Mouse (Mus musculus) olfactory bulb, adult 2 months (tissue): ENCODE measurements around the gene Mertk. TPM values are rescaled to one million over a fixed set of nuclear protein-coding genes. Genes with fewer than 3 reads are reported as not detected.
"Not testable (repeated sequence)": the region's sequence is repeated elsewhere in the genome, so short reads cannot be mapped to it uniquely, and the experiment has no call there.

Source experiments
- H3K27ac ChIP-seq: fragments of 200-500 bp; 2 replicates; pipeline ENCODE4 v1.5.1; 2012; ENCODE audit warnings: low read depth, low read length; ENCODE audit not compliant: insufficient read depth
- H3K4me1 ChIP-seq: fragments of 200-500 bp; 2 replicates; pipeline ENCODE4 v1.6.1; 2012; ENCODE audit warnings: low read length; ENCODE audit not compliant: control insufficient read depth, insufficient read depth
- H3K4me3 ChIP-seq: fragments of 200-500 bp; 2 replicates; pipeline ENCODE4 v1.5.1; 2012; ENCODE audit warnings: mild to moderate bottlenecking, low read depth, low read length, moderate library complexity; ENCODE audit not compliant: insufficient read depth
- CTCF ChIP-seq: fragments of 200-500 bp; IDR thresholded peaks from 2 replicates; pipeline ENCODE4 v1.5.1; 2012; ENCODE audit warnings: low read depth, mild to moderate bottlenecking, low read length, moderate library complexity; ENCODE audit not compliant: insufficient read depth
- POLR2A ChIP-seq: fragments of 200-500 bp; IDR thresholded peaks from 2 replicates; pipeline ENCODE4 v1.6.1; 2012; ENCODE audit warnings: mild to moderate bottlenecking, low read depth, low read length, moderate library complexity; ENCODE audit not compliant: insufficient read depth
- WGBS: fragments of 180-500 bp; shearing (Covaris S2); methylation state at CpG from one replicate; pipeline ENCODE4 v1.1.7; 2018; 5-methylcytosine and 5-hydroxymethylcytosine counted together
- polyA plus RNA-seq: library from polyadenylated mRNA; stranded (reverse); fragments of >200 nt; gene quantifications from 2 replicates; pipeline ENCODE4 v1.2.4, GENCODE M21; 2012; ENCODE audit warnings: low replicate concordance; ENCODE audit not compliant: missing spikeins, insufficient read depth, insufficient read length

Mertk gene
- polyA plus RNA-seq, result not detected in 2 replicates

GRCm38 (mm10) chr2:128698693-128699181 is at the start of gene Mertk:
Gene Mertk (plus strand): TSS chr2:128698956.
- TF ChIP-seq POLR2A, result peak; percentile 44
- TF ChIP-seq CTCF, result no peak
- Histone ChIP-seq H3K4me1 (peaks cover 12% of the 10 kb centered on the region), H3K4me3 (peak within 1 kb of the TSS; percentile 51), H3K27ac (peak within 1 kb of the TSS; percentile 49)
- under 1% methylated on average over 30 of the region's 30 CpGs for WGBS

DNA sequence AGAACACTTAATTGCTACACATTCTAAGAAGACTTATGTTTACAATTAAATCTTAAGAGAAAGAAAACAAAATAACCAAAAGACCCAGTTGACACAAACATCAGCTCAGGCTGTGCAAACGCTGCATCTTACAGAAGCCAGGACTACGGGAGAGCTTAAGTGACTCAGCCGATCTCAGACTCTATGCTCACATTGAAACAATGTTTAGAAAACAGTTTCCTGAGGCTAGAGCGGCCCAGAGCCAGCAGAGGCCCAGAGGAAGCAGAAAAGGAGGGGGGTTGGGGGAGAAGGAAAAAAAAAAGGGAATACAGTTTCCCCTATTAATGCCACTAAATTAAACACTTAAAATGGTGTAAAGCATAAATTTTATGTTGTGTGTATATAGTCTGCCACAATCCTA is 18.1 kb upstream of the Mertk start:
- 44% methylated on average over 4 of the region's 4 CpGs for WGBS

DNA sequence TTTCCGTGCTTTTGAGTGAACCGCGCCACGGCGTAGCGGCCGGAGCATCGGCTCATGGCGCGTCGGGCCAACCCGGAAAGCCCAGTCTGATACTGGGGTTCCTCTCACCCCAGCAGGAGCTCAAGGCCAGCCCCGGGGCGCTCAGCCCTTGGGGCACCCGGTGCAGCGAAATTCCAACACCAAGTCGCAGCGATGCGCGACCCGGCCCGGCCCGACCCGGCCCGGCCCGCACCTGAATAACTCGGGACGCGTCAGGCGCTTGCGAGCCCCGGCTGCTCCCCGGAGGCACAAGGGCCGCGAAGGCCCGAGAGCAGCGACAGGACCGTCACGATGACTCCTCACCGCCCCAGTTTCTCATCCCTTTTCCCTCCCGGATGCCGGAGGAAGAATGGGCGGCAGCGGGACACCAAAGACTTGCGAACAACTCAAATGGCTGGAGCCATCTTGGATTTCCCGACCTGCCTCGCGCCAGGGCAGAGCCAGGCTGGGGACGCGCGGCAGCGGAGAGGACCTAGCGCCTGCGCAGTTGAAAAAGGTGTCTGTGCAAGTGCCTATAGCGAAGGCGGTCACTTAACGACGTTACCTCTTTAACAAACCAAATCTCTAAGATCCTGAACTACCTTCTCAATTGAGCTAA is 11.7 kb upstream of the Mertk start, which contains the start of gene Anapc1:
Gene Anapc1, minus strand, starts transcription at position 471 of the 637 bp plus-strand sequence.
- under 1% methylated on average over 58 of the region's 58 CpGs for WGBS
- peaks cover 2% of the 10 kb centered on the region; the same call in 1 of the 2 replicates for H3K4me1 ChIP-seq
- H3K27ac ChIP-seq, result peak within 1 kb of the TSS; percentile 72; the same call in 1 of the 2 replicates
- peak within 1 kb of the TSS; percentile 56 for H3K4me3 ChIP-seq
- TF ChIP-seq CTCF (no peak), POLR2A (peak; percentile 59; the same call in 1 of the 2 replicates)

More for the DNA sequence above, 18.1 kb upstream of the Mertk start:
- TF ChIP-seq CTCF (no peak), POLR2A (no peak)
- H3K27ac ChIP-seq, result no peak overlapping the region
- H3K4me3 ChIP-seq, result no peak overlapping the region
- peaks cover under 1% of the 10 kb centered on the region; the same call in 1 of the 2 replicates for H3K4me1 ChIP-seq

DNA sequence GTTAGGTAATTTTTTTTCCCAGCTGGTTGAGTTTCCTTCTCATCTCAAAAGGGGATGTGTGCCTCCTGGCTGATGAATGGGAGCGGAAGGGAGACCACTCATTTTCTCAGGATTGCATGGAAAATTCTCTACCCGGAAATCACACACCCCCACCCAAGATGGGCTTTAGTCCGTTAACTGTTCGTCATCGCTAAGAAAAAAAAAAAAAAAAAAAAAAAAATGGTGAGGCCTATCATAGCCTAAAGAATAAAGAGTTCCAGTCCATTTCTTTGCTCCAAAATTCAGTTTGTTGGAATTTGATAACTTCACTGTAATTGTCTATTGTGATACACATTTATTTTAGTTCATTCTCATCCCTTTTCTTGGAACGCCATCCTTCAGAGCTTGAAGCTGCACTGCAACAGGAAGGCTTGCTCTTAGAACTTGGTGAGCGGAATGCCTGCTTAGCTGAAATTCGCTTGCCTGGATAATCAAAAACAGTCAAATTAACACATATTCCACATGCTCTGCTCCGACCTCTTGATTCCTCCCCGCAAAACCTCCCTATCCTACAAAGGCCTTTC is 11.1 kb upstream of the Mertk start:
- H3K4me3 ChIP-seq, result peak overlapping the region; percentile 56
- 42% methylated on average over 10 of the region's 10 CpGs for WGBS
- H3K27ac ChIP-seq, result peak overlapping the region; percentile 72; the same call in 1 of the 2 replicates
- TF ChIP-seq POLR2A (no peak), CTCF (no peak)
- H3K4me1 ChIP-seq, result peaks cover 2% of the 10 kb centered on the region; the same call in 1 of the 2 replicates

DNA sequence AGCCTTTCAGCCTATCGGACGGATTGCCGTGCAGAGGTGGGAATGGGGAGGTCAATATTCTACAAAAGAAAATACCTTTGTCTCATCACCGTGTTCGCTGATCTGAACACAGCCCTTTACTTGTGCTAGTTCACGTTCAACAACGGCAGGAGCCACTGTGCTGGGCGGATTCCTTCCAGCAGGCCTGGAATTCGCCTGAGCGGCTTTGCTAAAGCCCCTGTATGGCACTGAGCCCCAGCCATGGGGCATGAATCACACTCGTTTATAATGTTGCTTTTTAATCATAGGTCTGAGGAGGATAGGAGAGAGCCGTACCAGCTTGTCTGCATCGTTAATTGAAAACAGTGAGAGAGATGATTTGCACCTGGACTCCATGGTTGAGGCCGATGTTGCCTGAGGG is 6.4 kb upstream of the Mertk start:
- H3K27ac ChIP-seq, result no peak overlapping the region
- WGBS, result 69% methylated on average over 14 of the region's 14 CpGs
- no peak overlapping the region for H3K4me3 ChIP-seq
- no peaks in the 10 kb centered on the region for H3K4me1 ChIP-seq
- TF ChIP-seq CTCF, result no peak
- no peak for TF ChIP-seq POLR2A

DNA sequence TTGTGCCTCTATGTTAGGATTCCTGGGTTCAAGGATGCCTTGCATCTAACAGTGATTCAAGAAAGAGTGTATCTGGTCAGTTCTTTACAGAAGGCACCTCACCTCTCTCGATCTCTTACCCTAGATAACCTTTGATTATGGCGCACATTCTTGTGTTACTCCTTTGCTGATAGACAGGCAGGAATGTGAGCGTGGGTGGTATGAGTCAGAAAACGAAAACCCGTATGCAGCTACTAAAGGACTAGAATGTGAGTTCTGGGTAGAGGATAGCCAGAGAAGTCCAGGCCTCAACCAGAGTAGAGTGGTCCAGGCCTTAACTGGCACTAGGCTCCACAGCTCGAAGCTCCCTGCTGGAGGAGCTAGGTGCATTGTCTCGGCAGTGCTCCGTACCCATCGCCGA is 6.0 kb upstream of the Mertk start:
- TF ChIP-seq CTCF, result no peak
- TF ChIP-seq POLR2A, result no peak
- 88% methylated on average over 10 of the region's 10 CpGs for WGBS

DNA sequence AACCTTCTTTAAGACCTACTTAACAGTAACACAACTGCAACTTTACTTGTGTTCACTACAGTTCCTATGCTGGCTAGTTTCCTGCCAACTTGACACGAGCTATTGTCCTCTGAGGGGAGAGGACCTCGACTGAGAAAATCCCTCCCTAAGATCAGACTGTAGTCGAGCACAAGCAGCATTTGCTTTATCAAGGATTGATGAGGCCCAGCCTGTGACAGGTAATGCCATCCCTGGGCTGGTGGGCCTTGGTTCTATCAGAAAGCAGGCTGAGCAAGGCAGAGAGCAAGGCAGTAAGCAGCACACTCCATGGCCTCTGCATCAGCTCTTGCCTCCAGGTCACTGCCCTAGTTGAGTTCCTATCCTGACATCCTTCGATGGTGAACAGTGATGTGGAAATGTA is 5.5 kb upstream of the Mertk start:
- peaks cover 2% of the 10 kb centered on the region; the same call in 1 of the 2 replicates for H3K4me1 ChIP-seq
- H3K27ac ChIP-seq, result no peak overlapping the region
- 67% methylated on average over 4 of the region's 4 CpGs for WGBS
- no peak overlapping the region for H3K4me3 ChIP-seq
- no peak for TF ChIP-seq POLR2A
- TF ChIP-seq CTCF, result no peak

More for the DNA sequence above, 6.0 kb upstream of the Mertk start:
- H3K4me1 ChIP-seq, result no peaks in the 10 kb centered on the region
- H3K27ac ChIP-seq, result no peak overlapping the region
- H3K4me3 ChIP-seq, result no peak overlapping the region

GRCm38 (mm10) chr2:128693828-128694227 is 4.9 kb upstream of the Mertk start:
- WGBS, result 84% methylated on average over 3 of the region's 3 CpGs
- H3K4me1 ChIP-seq, H3K4me3 ChIP-seq, H3K27ac ChIP-seq: not testable (repeated sequence)

- Histone ChIP-seq H3K4me3 (no peak overlapping the region), H3K4me1 (peaks cover 12% of the 10 kb centered on the region), H3K27ac (no peak overlapping the region)
- TF ChIP-seq CTCF, result no peak
- no peak for TF ChIP-seq POLR2A
Measured at GRCm38 (mm10) chr2:128694548-128694947, 4.2 kb upstream of the Mertk start.

- Histone ChIP-seq H3K27ac (no peak overlapping the region), H3K4me3 (no peak overlapping the region), H3K4me1 (peaks cover 12% of the 10 kb centered on the region)
- TF ChIP-seq CTCF (no peak), POLR2A (no peak)
- WGBS, result 86% methylated on average over 3 of the region's 3 CpGs
Measured at GRCm38 (mm10) chr2:128696426-128696825, 2.3 kb upstream of the Mertk start.
